Mouse (Mus musculus): ENCODE data around the gene Gm20390. TPM values are rescaled to one million over a fixed set of nuclear protein-coding genes. Genes with fewer than 3 reads are reported as not detected.

Gene Gm20390
- polyA plus RNA-seq, 1 experiment from 2014 or later = 187 TPM

DNA sequence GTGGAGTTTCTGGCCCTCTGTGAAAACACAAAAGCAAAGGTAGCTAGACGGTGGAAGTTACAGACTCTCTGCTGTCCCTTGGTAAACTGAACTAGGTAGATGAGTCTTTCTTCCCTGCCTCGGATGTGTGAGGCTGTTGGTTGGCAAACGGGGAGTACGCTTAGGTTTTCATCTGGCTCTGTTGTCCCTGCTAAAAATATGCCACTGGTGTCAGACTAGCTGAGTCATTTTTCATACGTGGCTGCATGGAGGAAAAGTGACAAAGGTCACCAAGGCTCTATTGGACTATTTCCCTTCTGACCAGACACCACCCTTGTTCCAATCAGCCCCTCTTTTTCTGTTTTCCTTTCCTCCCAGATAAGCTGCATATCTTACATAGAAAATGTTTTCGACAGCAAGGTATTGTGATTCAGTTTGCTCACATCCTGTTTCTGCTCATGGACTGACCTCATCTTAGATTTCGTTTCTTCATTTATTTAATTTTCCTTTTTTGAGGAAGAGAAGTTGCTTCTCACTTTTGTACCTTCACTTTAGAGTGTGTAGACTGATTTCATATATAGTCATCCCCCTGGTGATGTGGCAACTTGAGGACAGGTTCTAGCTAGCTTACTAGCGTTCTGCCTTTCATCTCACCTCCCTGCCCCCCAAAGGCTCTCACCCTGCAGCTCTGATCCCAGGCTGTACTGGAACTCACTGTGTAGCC is 19.7 kb upstream of the Gm20390 start:
- H3K4me2 ChIP-seq = no peak overlapping the region
- H3K36me3 ChIP-seq (replicated peaks) = no peaks in the 10 kb centered on the region
- 0 out of 2 replicates have a peak, but pooled peaks have one; percentile 31 for ATAC-seq (ENCODE audit: insufficient read depth)
- H3K27me3 ChIP-seq = no peaks in the 10 kb centered on the region
- no peak overlapping the region for H3K4me3 ChIP-seq (replicated peaks)
- 25% methylated on average over 8 of the region's 8 CpGs for WGBS (ENCODE audit: insufficient replicate concordance)
- peaks cover 15% of the 10 kb centered on the region for H3K4me1 ChIP-seq (replicated peaks)
- no peak overlapping the region for H3K9ac ChIP-seq
- H3K27ac ChIP-seq (replicated peaks) = peak overlapping the region; percentile 48
- no peaks in the 10 kb centered on the region for H3K9me3 ChIP-seq (replicated peaks)

DNA sequence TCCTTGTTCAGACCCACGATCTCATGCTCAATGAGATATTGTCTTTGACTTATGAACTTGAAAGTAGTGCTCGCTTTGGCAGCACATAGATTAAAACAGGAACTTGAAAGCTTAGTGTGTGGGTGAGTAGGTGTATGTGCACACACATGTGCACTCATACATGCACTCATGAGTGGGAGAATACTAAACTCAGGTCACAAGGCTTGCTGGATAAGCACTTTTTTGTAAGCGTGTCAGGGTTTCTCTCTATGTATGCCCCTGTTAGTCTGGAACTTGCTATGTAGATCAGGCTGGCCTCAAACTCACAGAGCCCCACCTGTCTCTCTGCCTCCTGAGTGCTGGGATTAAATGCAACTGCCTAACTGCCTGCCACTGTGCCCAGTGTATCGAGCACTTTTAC is 18.9 kb upstream of the Gm20390 start:
- WGBS (ENCODE audit: insufficient replicate concordance) = 62% methylated on average over 4 of the region's 4 CpGs
- no peak for ATAC-seq (ENCODE audit: insufficient read depth)
- H3K9me3 ChIP-seq (replicated peaks) = no peaks in the 10 kb centered on the region
- no peak overlapping the region for H3K4me2 ChIP-seq
- H3K9ac ChIP-seq = no peak overlapping the region
- peaks cover 15% of the 10 kb centered on the region for H3K4me1 ChIP-seq (replicated peaks)
- no peak overlapping the region for H3K4me3 ChIP-seq (replicated peaks)
- no peaks in the 10 kb centered on the region for H3K27me3 ChIP-seq
- no peak overlapping the region for H3K27ac ChIP-seq (replicated peaks)
- no peaks in the 10 kb centered on the region for H3K36me3 ChIP-seq (replicated peaks)

DNA sequence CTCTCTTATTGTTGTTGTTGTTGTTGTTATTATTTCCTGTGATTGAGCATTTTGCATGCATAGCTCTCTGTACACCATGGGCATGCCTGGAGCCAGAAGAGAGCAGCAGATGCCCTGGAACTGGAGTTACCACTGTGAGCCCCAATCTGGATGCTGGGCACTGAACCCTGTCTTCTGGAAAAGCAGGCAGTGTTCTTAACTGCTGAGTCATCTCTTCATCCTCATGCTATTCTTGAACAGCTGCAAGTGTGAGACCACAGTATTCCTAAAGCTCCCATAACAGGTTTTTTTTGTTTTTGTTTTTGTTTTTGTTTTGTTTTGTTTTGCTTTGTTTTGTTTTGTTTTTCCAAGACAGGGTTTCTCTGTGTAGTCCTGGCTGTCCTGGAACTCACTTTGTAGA is 18.2 kb upstream of the Gm20390 start:
- no peak overlapping the region for H3K4me2 ChIP-seq
- H3K9ac ChIP-seq = no peak overlapping the region
- H3K4me1 ChIP-seq (replicated peaks) = peaks cover 15% of the 10 kb centered on the region
- no peaks in the 10 kb centered on the region for H3K9me3 ChIP-seq (replicated peaks)
- H3K36me3 ChIP-seq (replicated peaks) = no peaks in the 10 kb centered on the region
- ATAC-seq (ENCODE audit: insufficient read depth) = no peak
- no peaks in the 10 kb centered on the region for H3K27me3 ChIP-seq
- H3K27ac ChIP-seq (replicated peaks) = no peak overlapping the region
- H3K4me3 ChIP-seq (replicated peaks) = no peak overlapping the region

DNA sequence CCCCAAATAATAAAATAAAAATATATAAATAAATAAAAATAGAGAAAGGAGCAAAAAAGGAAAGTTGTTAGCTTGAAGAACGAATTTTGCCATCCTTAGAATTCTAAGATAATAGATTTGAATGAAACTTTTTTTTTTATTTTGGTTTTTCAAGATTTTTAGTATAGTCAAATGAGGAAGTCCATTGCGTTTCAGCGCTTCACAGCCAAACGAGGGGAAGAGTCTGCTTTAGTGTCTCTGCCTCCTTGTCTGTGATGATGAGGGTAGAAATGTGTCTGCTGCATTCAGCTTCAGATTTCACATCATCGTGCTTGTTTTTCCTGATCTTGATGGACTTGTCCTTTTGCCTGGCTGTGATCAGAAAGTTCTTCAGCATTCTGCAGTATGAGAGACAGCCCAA is 17.2 kb upstream of the Gm20390 start:
- H3K36me3 ChIP-seq (replicated peaks) = no peaks in the 10 kb centered on the region
- 58% methylated on average over 5 of the region's 5 CpGs for WGBS (ENCODE audit: insufficient replicate concordance)
- peaks cover 15% of the 10 kb centered on the region for H3K4me1 ChIP-seq (replicated peaks)
- no peak for ATAC-seq (ENCODE audit: insufficient read depth)
- no peaks in the 10 kb centered on the region for H3K27me3 ChIP-seq
- H3K9me3 ChIP-seq (replicated peaks) = no peaks in the 10 kb centered on the region
- no peak overlapping the region for H3K9ac ChIP-seq
- H3K4me2 ChIP-seq = no peak overlapping the region
- no peak overlapping the region for H3K4me3 ChIP-seq (replicated peaks)
- no peak overlapping the region for H3K27ac ChIP-seq (replicated peaks)

DNA sequence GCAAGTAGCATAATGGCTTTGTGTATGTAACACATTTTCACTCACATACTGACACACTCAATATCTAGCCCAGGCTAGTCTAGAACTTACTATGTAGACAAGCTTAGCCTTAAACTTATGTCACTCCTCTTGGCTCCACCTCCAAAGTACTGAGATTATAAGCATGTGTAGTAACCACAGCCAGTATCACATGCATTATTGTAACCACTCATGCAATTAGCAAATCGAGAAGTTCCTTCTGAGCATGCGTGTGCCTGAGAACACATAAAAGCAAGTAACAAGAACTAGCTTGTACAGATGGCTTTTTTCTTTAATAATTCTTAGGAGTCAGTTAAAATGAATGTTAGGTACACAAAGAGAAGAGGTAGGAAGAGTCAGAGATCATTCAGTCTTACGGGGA is 16.5 kb upstream of the Gm20390 start:
- H3K4me3 ChIP-seq (replicated peaks) = no peak overlapping the region
- no peak for ATAC-seq (ENCODE audit: insufficient read depth)
- WGBS (ENCODE audit: insufficient replicate concordance) = 73% methylated on average over 3 of the region's 3 CpGs

DNA sequence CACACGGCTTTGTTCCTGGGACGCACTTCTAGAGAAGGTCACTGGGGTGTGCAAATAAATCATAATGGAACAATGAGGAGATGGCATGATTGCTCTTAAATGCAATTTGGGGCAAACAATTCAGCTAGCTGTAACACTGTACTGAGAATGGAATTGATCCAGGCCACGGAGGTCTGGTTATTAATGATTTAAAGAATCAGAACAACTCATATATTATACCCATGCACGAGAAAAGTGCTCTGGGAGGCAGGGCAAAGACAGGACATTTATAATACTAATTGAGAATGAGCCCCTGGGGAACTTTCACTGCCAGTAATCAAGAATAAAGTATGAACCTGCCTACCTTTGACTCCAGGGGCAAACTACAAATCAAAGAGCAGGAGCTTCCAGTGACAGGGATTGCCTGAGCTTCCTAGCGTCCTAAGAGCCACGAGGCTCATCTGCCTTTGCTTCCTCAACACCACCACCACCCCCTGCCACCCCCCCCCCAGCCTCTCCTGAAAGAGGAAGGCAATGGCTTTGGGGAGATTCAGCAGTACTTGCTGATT is 11.5 kb upstream of the Gm20390 start:
- Histone ChIP-seq H3K4me1 (replicated peaks) (no peaks in the 10 kb centered on the region), H3K9ac (no peak overlapping the region), H3K4me3 (replicated peaks) (no peak overlapping the region), H3K36me3 (replicated peaks) (no peaks in the 10 kb centered on the region), H3K9me3 (replicated peaks) (no peaks in the 10 kb centered on the region), H3K27ac (replicated peaks) (no peak overlapping the region), H3K27me3 (no peaks in the 10 kb centered on the region), H3K4me2 (no peak overlapping the region)
- ATAC-seq (ENCODE audit: insufficient read depth) = no peak
- WGBS (ENCODE audit: insufficient replicate concordance) = 47% methylated on average over 6 of the region's 6 CpGs

More for the DNA sequence above, 16.5 kb upstream of the Gm20390 start:
- no peaks in the 10 kb centered on the region for H3K9me3 ChIP-seq (replicated peaks)
- H3K27ac ChIP-seq (replicated peaks) = no peak overlapping the region
- H3K9ac ChIP-seq = no peak overlapping the region
- H3K36me3 ChIP-seq (replicated peaks) = no peaks in the 10 kb centered on the region
- no peak overlapping the region for H3K4me2 ChIP-seq
- peaks cover 15% of the 10 kb centered on the region for H3K4me1 ChIP-seq (replicated peaks)
- no peaks in the 10 kb centered on the region for H3K27me3 ChIP-seq

DNA sequence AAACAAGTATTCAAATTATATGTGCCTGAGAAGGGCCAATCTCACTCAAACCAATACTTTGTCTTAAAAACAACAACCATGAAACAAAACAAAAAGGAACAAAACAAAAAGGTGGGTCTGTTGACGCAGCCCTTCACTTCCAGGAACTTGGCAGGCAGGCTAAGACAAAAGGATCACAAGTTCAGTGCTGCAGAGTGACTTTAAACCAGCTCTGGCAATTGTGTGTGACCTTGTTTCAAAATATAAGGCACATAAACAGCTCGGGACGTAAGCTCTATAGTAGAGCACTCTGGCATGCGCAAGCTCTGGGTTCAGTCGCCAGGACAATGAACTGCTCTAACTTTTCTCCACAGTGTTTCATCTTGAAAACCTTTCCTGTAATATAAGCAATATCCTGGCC is 4.9 kb upstream of the Gm20390 start:
- H3K4me1 ChIP-seq (replicated peaks) = peaks cover 9% of the 10 kb centered on the region
- no peak overlapping the region for H3K4me2 ChIP-seq
- no peak overlapping the region for H3K9ac ChIP-seq
- no peaks in the 10 kb centered on the region for H3K27me3 ChIP-seq
- no peak for ATAC-seq (ENCODE audit: insufficient read depth)
- no peak overlapping the region for H3K27ac ChIP-seq (replicated peaks)
- H3K9me3 ChIP-seq (replicated peaks) = no peaks in the 10 kb centered on the region
- H3K36me3 ChIP-seq (replicated peaks) = no peaks in the 10 kb centered on the region
- 79% methylated on average over 5 of the region's 5 CpGs for WGBS (ENCODE audit: insufficient replicate concordance)
- H3K4me3 ChIP-seq (replicated peaks) = no peak overlapping the region

DNA sequence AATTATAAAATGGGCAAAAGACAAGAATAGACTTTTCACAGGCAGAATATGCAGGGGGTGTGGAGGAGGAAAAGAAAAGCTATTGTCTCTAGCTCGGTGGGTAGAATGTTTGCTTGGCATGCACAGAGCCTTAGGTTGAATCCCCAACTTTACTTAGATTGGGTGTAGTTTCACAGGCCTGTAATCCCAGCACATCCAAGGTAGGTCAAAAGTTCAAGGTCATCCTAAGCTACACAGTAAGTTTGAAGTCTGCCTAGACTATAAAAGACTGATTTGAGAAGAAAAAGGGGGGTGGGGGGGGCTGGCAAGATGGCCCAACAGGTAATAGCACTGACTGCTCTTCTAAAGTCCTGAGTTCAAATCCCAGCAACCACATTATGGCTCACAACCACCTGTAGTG is 1.7 kb upstream of the Gm20390 start:
- Histone ChIP-seq H3K4me1 (replicated peaks) (peaks cover 31% of the 10 kb centered on the region), H3K9ac (no peak overlapping the region), H3K36me3 (replicated peaks) (peaks cover 15% of the 10 kb centered on the region), H3K27ac (replicated peaks) (no peak overlapping the region), H3K9me3 (replicated peaks) (no peaks in the 10 kb centered on the region), H3K4me2 (no peak overlapping the region), H3K4me3 (replicated peaks) (no peak overlapping the region), H3K27me3 (no peaks in the 10 kb centered on the region)
- 65% methylated on average over 1 of the region's 1 CpGs for WGBS (ENCODE audit: insufficient replicate concordance)
- ATAC-seq (ENCODE audit: insufficient read depth) = no peak

DNA sequence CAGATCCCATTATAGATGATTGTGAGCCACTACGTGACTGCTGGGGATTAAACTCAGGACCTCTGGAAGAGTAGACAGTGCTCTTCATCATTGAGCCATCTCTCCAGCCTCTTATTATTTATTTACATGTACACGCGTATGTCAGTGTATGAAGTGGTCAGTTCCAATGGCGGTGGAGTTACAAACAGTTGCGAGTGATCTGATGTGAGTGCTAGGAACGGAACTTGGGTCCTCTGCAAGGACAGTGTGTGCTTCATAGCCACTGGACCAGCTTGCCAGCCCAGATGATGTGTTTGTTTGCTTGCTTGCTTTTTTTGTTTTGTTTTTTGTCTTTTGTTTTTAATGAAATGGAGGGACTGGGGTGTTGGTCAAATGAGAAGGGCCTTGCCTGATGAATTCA is 1.1 kb upstream of the Gm20390 start:
- Histone ChIP-seq H3K27me3 (no peaks in the 10 kb centered on the region), H3K4me1 (replicated peaks) (peaks cover 31% of the 10 kb centered on the region), H3K4me3 (replicated peaks) (no peak overlapping the region; the same call in 1 of the 2 replicates), H3K9ac (no peak overlapping the region), H3K9me3 (replicated peaks) (no peaks in the 10 kb centered on the region), H3K36me3 (replicated peaks) (peaks cover 21% of the 10 kb centered on the region), H3K27ac (replicated peaks) (no peak overlapping the region), H3K4me2 (peak overlapping the region; percentile 90)
- 92% methylated on average over 6 of the region's 6 CpGs for WGBS (ENCODE audit: insufficient replicate concordance)
- ATAC-seq (ENCODE audit: insufficient read depth) = no peak

DNA sequence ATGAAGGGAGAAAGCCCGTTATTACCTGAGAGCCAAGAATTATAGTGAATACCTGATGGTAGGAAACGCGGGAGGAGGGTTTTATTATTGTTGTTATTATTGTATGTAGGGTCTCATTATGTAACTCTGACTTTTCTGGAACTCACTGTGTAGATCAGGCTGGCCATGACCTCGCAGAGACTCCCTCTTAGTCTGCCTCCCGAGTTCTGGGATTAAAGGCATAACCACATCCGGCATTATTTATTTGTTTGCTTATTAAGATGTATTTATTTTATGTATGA is 695 bp upstream of the Gm20390 start:
- Histone ChIP-seq H3K4me1 (replicated peaks) (peaks cover 31% of the 10 kb centered on the region), H3K9me3 (replicated peaks) (no peaks in the 10 kb centered on the region), H3K9ac (peak overlapping the region; percentile 72), H3K27me3 (no peaks in the 10 kb centered on the region), H3K4me3 (replicated peaks) (peak overlapping the region; percentile 75), H3K36me3 (replicated peaks) (peaks cover 25% of the 10 kb centered on the region), H3K27ac (replicated peaks) (peak overlapping the region; percentile 69; the same call in 1 of the 2 replicates), H3K4me2 (peak overlapping the region; percentile 90)
- no peak for ATAC-seq (ENCODE audit: insufficient read depth)
- WGBS (ENCODE audit: insufficient replicate concordance) = 36% methylated on average over 6 of the region's 6 CpGs

DNA sequence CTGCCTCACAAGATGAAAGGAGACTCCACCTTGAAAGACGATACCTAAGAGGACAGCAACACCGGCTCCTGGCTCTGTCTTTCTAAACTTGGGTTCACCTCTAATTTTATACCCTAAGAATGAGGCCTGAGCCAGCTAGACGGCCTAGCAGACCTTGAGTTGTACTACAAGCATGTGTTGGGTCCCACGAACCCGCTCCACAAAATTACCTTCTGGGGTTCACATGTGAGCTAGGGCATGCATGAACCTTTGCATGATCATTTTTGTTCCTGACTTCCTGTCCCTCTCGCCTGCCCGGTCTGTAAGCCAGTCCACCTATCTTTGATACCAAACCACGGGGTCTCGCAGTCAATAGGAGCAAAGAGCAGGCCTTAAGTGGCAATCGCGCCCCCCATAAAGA is 712 bp downstream of the Gm20390 start:
- no peaks in the 10 kb centered on the region for H3K27me3 ChIP-seq

DNA sequence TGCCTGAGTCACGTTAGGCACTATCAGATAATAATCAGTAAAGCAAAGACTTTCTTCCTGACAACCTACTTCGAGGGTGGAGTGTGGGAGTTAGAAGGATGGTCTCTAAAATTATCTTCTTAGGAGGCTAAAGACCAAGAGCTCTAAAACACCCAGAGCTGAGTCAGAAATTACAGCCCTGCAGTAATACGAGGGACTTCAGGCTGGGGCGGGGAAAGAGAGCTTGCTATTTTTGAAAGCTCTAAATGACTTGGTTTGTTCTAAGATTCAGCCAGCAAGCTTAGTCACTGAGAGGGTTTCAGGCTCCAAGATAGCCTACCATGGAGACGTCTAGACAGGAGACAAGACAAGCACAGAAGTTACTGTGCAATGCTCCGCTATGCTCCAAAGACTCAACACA is 2.7 kb downstream of the Gm20390 start:
- H3K9ac ChIP-seq = no peak overlapping the region
- no peak overlapping the region for H3K27ac ChIP-seq (replicated peaks)
- H3K4me1 ChIP-seq (replicated peaks) = peaks cover 31% of the 10 kb centered on the region
- no peak for ATAC-seq (ENCODE audit: insufficient read depth)
- H3K4me3 ChIP-seq (replicated peaks) = no peak overlapping the region
- peaks cover 56% of the 10 kb centered on the region for H3K36me3 ChIP-seq (replicated peaks)
- H3K9me3 ChIP-seq (replicated peaks) = no peaks in the 10 kb centered on the region
- H3K27me3 ChIP-seq = no peaks in the 10 kb centered on the region
- 61% methylated on average over 6 of the region's 6 CpGs for WGBS (ENCODE audit: insufficient replicate concordance)
- no peak overlapping the region for H3K4me2 ChIP-seq

More for the DNA sequence above, 712 bp downstream of the Gm20390 start:
- peaks cover 38% of the 10 kb centered on the region for H3K36me3 ChIP-seq (replicated peaks)
- H3K9me3 ChIP-seq (replicated peaks) = no peaks in the 10 kb centered on the region
- H3K4me3 ChIP-seq (replicated peaks) = peak overlapping the region; percentile 75
- no peak for ATAC-seq (ENCODE audit: insufficient read depth)
- H3K4me2 ChIP-seq = peak overlapping the region; percentile 90
- H3K9ac ChIP-seq = peak overlapping the region; percentile 72
- peak overlapping the region; percentile 69 for H3K27ac ChIP-seq (replicated peaks)
- H3K4me1 ChIP-seq (replicated peaks) = peaks cover 31% of the 10 kb centered on the region
- under 1% methylated on average over 11 of the region's 11 CpGs for WGBS (ENCODE audit: insufficient replicate concordance)

Measured in liver, embryonic 15.5 days (tissue).